Mouse (Mus musculus) urinary bladder, postnatal 4 days (tissue): ENCODE data around the gene Shroom2.

Experiments used
- DNase-seq, 2 experiments: peaks; one replicate each; pipeline ENCODE4 v3.0.0; 2021 to 2022; ENCODE audit warnings: low spot score in 2 of 2

Gene Shroom2

GRCm38 (mm10) chrX:152703624-152704023 is 65.6 kb downstream of the Shroom2 start:
- peak in 1 of 2 experiments; percentile 18 for DNase-seq

GRCm38 (mm10) chrX:152701679-152702078 is 67.6 kb downstream of the Shroom2 start:
- DNase-seq, result no peak

GRCm38 (mm10) chrX:152690788-152691291 is 78.4 kb downstream of the Shroom2 start:
- DNase-seq, result no peak

- DNase-seq, result no peak
These were observed 90.0 kb downstream of the Shroom2 start for GRCm38 (mm10) chrX:152679190-152679814.

- no peak for DNase-seq
These were observed 92.9 kb downstream of the Shroom2 start for GRCm38 (mm10) chrX:152676357-152676756.

- DNase-seq, result no peak
These were observed 95.8 kb downstream of the Shroom2 start for GRCm38 (mm10) chrX:152673431-152673830.

GRCm38 (mm10) chrX:152657363-152658036 is 111.8 kb downstream of the Shroom2 start:
- no peak for DNase-seq

- no peak for DNase-seq
These were observed 112.7 kb downstream of the Shroom2 start for GRCm38 (mm10) chrX:152656609-152656939.

GRCm38 (mm10) chrX:152655796-152656608 is 113.3 kb downstream of the Shroom2 start:
- DNase-seq, result no peak

GRCm38 (mm10) chrX:152652676-152653075 is 116.6 kb downstream of the Shroom2 start:
- no peak for DNase-seq

GRCm38 (mm10) chrX:152644827-152645226 is 124.4 kb downstream of the Shroom2 start:
- DNase-seq, result no peak

- no peak for DNase-seq
These were observed 125.3 kb downstream of the Shroom2 start for GRCm38 (mm10) chrX:152643679-152644638.

GRCm38 (mm10) chrX:152643201-152643600 is 126.1 kb downstream of the Shroom2 start:
- no peak for DNase-seq

- DNase-seq, result no peak
These were observed 126.6 kb downstream of the Shroom2 start for GRCm38 (mm10) chrX:152642627-152643026.

GRCm38 (mm10) chrX:152635397-152635796 is 133.9 kb downstream of the Shroom2 start:
- no peak for DNase-seq

GRCm38 (mm10) chrX:152621407-152621806 is 147.9 kb downstream of the Shroom2 start:
- no peak for DNase-seq

- no peak for DNase-seq
These were observed 148.3 kb downstream of the Shroom2 start for GRCm38 (mm10) chrX:152620917-152621316.

GRCm38 (mm10) chrX:152618464-152618863 is 150.8 kb downstream of the Shroom2 start:
- DNase-seq, result no peak

GRCm38 (mm10) chrX:152563034-152563433 is 206.2 kb downstream of the Shroom2 start, which contains the start of gene Cldn34a:
Cldn34a (plus strand) TSS chrX:152563334.
- no peak for DNase-seq
